Mouse (Mus musculus) heart, adult 2 months (tissue): ENCODE results near the gene Clic3.
A peak's percentile ranks its signal among the peaks of the same experiment; 100 is the strongest.

ENCODE experiments used
- CTCF ChIP-seq: fragments of 200-600 bp; IDR thresholded peaks from 2 replicates; pipeline ENCODE4 v1.8.1; 2022; ENCODE audit warnings: antibody characterized with exemption, mild to moderate bottlenecking, moderate library complexity
- POLR2A ChIP-seq: fragments of 200-500 bp; IDR thresholded peaks from 2 replicates; pipeline ENCODE4 v1.6.1; 2011; ENCODE audit warnings: mild to moderate bottlenecking, low read depth, low read length, control low read depth; ENCODE audit not compliant: insufficient read depth

GRCm38 (mm10) chr2:25428442-25429236, 28.0 kb upstream of the Clic3 start, which contains the start of gene Abca2:
- TF ChIP-seq CTCF = peak; percentile 89
- no peak for TF ChIP-seq POLR2A
